Mouse (Mus musculus) effector memory CD4-positive, alpha-beta T cell, adult 7 months (primary cell): ENCODE measurements around the gene Rab3ip. TPM values are rescaled to one million over a fixed set of nuclear protein-coding genes. Genes with fewer than 3 reads are reported as not detected.

Source experiments
- polyA plus RNA-seq: library from polyadenylated mRNA; unstranded; fragments of 100-300 nt; shearing (Covaris generic); gene quantifications from one replicate; pipeline ENCODE4 v1.2.1, GENCODE M21; 2017

Rab3ip gene
- polyA plus RNA-seq, result 30.0 TPM

GRCm38 (mm10) chr10:116950009-116950769, at the start of gene Rab3ip:
TSS of gene Rab3ip (minus strand) at chr10:116950769.

GRCm38 (mm10) chr10:116986264-116987082, 35.9 kb upstream of the Rab3ip start, which contains the start of gene Best3:
TSS of gene Best3 (plus strand) at chr10:116986314.

GRCm38 (mm10) chr10:116972509-116972908, 21.9 kb upstream of the Rab3ip start, which contains the start of gene Gm10271:
TSS of gene Gm10271 (minus strand) at chr10:116972609.

GRCm38 (mm10) chr10:116896336-116897177, 54.0 kb downstream of the Rab3ip start, which contains the start of gene Myrfl:
TSS of gene Myrfl (minus strand) at chr10:116896919.

Other genes with a start within 250 kb of the Rab3ip start
- gene Myrfl, start 53.9 kb downstream of the Rab3ip start, polyA plus RNA-seq, result not detected
- gene Gm10271, start 21.8 kb upstream of the Rab3ip start, polyA plus RNA-seq, result not detected
- gene Best3, start 35.5 kb upstream of the Rab3ip start, polyA plus RNA-seq, result not detected
- not detected for gene Lrrc10, start 94.6 kb upstream of the Rab3ip start, polyA plus RNA-seq
- 170 TPM for gene Cct2, start 113.0 kb upstream of the Rab3ip start, polyA plus RNA-seq
- gene Frs2, start 197.8 kb upstream of the Rab3ip start, polyA plus RNA-seq, result 16.9 TPM